Mouse (Mus musculus) neural tube, embryonic 13.5 days (tissue): ENCODE measurements around the gene Smg9. TPM values are rescaled to one million over a fixed set of nuclear protein-coding genes. Genes with fewer than 3 reads are reported as not detected.
A peak's percentile ranks its signal among the peaks of the same experiment; 100 is the strongest.

Experiments
- ATAC-seq: fragments of 200-750 bp; cut with Nextera tagmentation; 2 replicates; pipeline ENCODE4 v1.8.0; 2017; ENCODE audit warnings: low read depth, mild to moderate bottlenecking, moderate TSS enrichment, moderate library complexity
- H3K27ac ChIP-seq: fragments of 300-500 bp; sonication (generic); replicated peaks from 2 replicates; pipeline ENCODE4 v1.5.1; 2015; ENCODE audit warnings: moderate library complexity, mild to moderate bottlenecking, inconsistent platforms
- H3K27me3 ChIP-seq: fragments of 300-500 bp; sonication (generic); 2 replicates; pipeline ENCODE4 v1.6.1; 2015; ENCODE audit warnings: mild to moderate bottlenecking, inconsistent platforms
- H3K36me3 ChIP-seq: fragments of 300-500 bp; sonication (generic); 2 replicates; pipeline ENCODE4 v1.6.1; 2015; ENCODE audit warnings: mild to moderate bottlenecking, inconsistent platforms
- H3K4me1 ChIP-seq: fragments of 300-500 bp; sonication (generic); replicated peaks from 2 replicates; pipeline ENCODE4 v1.6.1; 2015; ENCODE audit warnings: inconsistent platforms
- H3K4me2 ChIP-seq: fragments of 300-500 bp; sonication (generic); 2 replicates; pipeline ENCODE4 v1.6.1; 2015; ENCODE audit warnings: inconsistent platforms, mild to moderate bottlenecking, moderate library complexity
- H3K4me3 ChIP-seq: fragments of 300-500 bp; sonication (generic); 2 replicates; pipeline ENCODE4 v1.5.1; 2015; ENCODE audit warnings: mild to moderate bottlenecking, inconsistent platforms
- H3K9ac ChIP-seq: fragments of 300-500 bp; sonication (generic); 2 replicates; pipeline ENCODE4 v1.6.1; 2015; ENCODE audit warnings: moderate library complexity, mild to moderate bottlenecking, inconsistent platforms
- H3K9me3 ChIP-seq: fragments of 300-500 bp; sonication (generic); 2 replicates; pipeline ENCODE4 v1.6.1; 2016; ENCODE audit warnings: inconsistent platforms
- whole genome bisulfite sequencing: fragments of 180-500 bp; shearing (Covaris S2); methylation state at CpG from one replicate; pipeline ENCODE4 v1.1.7; 2015; 5-methylcytosine and 5-hydroxymethylcytosine counted together
- polyA plus RNA-seq: library from polyadenylated mRNA; unstranded; fragments of >200 nt; fragmentation: Nextera tagmentation; extraction: Ambion mirVana; gene quantifications from 2 replicates; pipeline ENCODE4 v1.2.1, GENCODE M21; 2015

Gene Smg9
- polyA plus RNA-seq, 1 experiment from 2014 or later: 37.7 TPM

DNA sequence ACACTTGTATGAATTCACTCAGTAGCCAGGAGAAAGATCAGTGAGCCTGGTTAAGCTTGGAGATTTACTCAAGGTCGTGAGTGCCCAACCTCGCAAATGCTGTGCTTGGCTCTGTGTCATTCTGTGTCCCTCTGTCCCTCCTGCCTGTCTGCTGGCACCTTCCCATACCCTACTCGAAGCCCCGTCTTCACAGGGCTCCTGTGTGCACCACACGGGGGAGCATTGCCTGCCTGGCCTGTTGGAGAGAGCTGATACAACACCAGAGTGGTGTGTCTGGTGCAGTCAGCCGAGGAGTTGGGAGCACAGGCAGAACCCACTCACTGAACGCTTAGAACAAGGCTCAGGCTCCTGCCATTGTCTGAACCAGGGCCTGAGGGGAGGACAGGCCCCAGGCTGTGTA lies 22.2 kb downstream of the Smg9 start:
- H3K4me1 ChIP-seq: peaks cover 17% of the 10 kb centered on the region
- peaks cover 38% of the 10 kb centered on the region for H3K36me3 ChIP-seq
- H3K27me3 ChIP-seq: no peaks in the 10 kb centered on the region
- 79% methylated on average over 7 of the region's 7 CpGs for WGBS
- H3K4me3 ChIP-seq: no peak overlapping the region
- ATAC-seq: no peak
- no peaks in the 10 kb centered on the region for H3K9me3 ChIP-seq
- no peak overlapping the region for H3K4me2 ChIP-seq
- no peak overlapping the region for H3K9ac ChIP-seq
- no peak overlapping the region for H3K27ac ChIP-seq

DNA sequence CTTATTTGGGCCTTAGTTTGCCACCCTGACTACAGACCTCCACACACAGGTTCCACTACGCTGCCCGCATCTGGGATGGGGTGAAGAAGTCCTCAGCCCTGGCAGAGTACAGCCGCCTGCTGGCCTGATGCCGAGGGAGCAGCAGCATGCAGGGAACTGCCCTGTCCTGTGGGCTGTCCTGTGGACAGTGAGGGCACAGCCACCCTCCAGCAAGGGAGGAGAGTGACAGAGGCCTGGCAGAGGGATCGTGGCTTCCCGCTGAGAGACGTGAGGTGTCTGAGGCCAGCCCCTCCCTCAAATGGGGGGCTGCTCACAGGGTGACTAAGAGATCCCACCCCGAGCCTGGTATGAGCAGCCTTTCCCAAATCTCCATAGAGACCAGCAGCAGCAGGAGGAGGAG lies 22.8 kb downstream of the Smg9 start:
- 0 out of 2 replicates have a peak, but pooled peaks have one; percentile 24 for ATAC-seq
- H3K9me3 ChIP-seq: no peaks in the 10 kb centered on the region
- no peaks in the 10 kb centered on the region for H3K27me3 ChIP-seq
- no peak overlapping the region for H3K9ac ChIP-seq
- peaks cover 33% of the 10 kb centered on the region for H3K36me3 ChIP-seq
- no peak overlapping the region for H3K27ac ChIP-seq
- no peak overlapping the region for H3K4me3 ChIP-seq
- H3K4me1 ChIP-seq: peaks cover 17% of the 10 kb centered on the region
- H3K4me2 ChIP-seq: no peak overlapping the region
- 75% methylated on average over 8 of the region's 8 CpGs for WGBS

DNA sequence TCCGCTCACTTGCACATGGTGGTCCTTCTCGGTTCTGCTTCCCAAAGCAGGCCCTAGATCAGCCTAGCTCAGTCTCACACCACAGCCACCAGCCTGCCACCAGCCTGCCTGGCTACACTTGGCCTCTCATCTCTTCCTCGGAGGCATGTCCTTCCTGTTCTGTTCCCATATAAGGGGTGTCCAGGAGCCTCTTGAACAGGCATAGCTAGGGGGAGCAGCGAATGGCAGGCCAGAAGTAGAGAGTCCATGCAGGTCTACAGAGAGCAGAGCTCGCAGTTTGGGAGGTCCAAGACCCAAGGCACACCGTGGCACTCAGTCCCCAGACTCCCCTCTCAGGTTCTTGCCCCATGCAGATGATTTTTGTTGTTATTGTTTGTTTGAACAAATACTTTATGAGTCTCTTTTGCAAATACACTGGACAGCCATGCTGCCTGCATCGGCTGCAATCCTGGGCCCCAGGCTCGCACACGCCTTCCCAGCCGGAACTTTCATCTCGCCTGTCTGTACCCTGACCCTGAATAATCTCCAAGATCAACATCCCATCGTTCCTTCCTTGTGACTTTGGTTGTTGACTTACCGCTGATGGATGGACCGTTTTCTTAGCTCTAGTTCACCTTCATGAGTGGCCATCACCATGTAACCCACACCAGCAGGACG lies 23.8 kb downstream of the Smg9 start:
- Histone ChIP-seq H3K36me3 (peaks cover 33% of the 10 kb centered on the region), H3K9ac (no peak overlapping the region), H3K4me1 (peaks cover 17% of the 10 kb centered on the region), H3K27me3 (no peaks in the 10 kb centered on the region), H3K27ac (no peak overlapping the region), H3K4me2 (no peak overlapping the region), H3K9me3 (no peaks in the 10 kb centered on the region), H3K4me3 (no peak overlapping the region)
- WGBS: 92% methylated on average over 15 of the region's 15 CpGs
- ATAC-seq: no peak

DNA sequence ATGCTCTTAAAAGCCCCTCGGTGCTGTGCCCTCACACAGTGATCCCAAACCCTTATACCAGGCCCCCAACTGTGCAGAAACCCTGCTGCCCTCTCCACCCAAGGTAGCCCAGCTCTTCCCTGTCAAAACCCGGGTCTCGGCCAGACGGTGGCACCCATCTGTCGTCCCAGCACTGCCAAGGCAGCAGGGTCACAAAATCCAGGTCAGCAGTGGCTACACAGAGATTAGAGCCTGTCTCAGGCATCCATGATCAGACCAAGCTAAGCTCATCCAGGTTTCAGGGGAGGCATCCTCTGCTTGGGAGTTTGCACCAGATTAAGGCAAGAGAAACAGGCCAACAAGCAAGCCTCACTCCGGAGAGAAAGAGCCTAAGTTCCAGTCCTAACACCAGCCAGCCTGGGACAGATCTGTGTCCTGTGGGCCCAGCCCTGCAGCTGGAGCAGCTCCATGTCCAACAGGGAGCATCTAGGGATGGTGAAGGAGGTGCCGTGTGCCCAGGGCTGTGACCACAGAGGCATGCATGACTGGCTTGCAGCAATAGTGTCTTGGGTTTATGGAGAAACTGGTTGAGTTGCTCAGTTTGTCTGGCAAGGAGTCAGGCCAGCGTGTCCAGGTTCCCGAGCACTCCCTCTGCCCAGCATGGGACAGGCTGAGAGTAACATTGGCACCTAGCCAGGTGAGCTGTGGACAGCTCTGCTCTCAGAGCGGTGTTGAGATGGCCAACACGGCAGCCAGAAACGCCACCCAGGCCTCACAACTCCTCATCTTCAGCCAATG lies 24.7 kb downstream of the Smg9 start:
- Histone ChIP-seq H3K36me3 (peaks cover 33% of the 10 kb centered on the region), H3K27ac (no peak overlapping the region), H3K27me3 (no peaks in the 10 kb centered on the region), H3K4me1 (peaks cover 14% of the 10 kb centered on the region), H3K4me3 (no peak overlapping the region), H3K9me3 (no peaks in the 10 kb centered on the region), H3K9ac (no peak overlapping the region), H3K4me2 (no peak overlapping the region)
- ATAC-seq: no peak
- WGBS: 84% methylated on average over 12 of the region's 12 CpGs

DNA sequence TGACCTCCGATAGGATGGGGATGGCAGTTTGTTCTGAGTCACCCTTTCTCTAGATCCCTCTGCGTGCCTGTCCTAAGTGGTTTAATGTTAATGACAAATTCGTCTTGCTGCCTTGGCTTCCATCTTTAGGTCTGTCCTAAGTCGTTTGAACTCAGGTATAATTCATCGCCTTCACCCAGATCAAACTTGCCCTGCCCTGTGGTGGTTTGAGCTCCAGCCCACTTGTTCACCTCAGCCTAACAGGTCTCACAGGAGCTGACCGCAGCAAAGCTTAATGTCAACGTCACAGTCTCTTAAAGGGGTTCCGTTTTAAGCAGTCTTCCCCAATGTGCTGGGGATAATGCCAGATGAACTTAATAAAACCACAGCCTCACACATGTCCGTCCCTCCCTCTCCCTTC lies 26.5 kb downstream of the Smg9 start:
- ATAC-seq: no peak
- H3K27ac ChIP-seq: no peak overlapping the region
- H3K4me2 ChIP-seq: no peak overlapping the region
- no peaks in the 10 kb centered on the region for H3K9me3 ChIP-seq
- 86% methylated on average over 9 of the region's 9 CpGs for WGBS
- no peak overlapping the region for H3K4me3 ChIP-seq
- H3K4me1 ChIP-seq: 0 out of 2 replicates have a peak, but pooled peaks cover 6% of the 10 kb centered on the region
- no peaks in the 10 kb centered on the region for H3K27me3 ChIP-seq
- peaks cover 26% of the 10 kb centered on the region for H3K36me3 ChIP-seq
- no peak overlapping the region for H3K9ac ChIP-seq

DNA sequence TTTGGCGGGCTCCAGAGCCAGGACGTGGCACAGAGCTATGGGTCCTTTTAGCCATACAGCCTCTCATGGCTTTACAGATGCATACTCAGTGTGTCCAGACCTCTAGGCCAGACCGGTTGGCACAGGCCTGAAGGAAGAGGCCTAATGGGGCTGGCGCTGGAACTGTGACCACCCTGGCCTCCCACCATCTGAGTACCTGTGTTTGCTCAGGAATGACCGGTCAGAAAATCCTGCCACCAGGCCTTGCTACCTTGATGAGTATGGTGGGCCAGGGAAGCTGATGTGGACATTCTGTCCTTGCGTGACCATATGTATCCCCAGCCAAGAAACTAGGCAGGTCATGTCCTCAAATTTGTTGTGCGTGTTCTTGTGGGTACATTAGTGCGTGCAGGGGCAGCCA lies 27.7 kb downstream of the Smg9 start:
- Histone ChIP-seq H3K4me2 (no peak overlapping the region), H3K36me3 (peaks cover 13% of the 10 kb centered on the region), H3K27ac (no peak overlapping the region), H3K4me1 (0 out of 2 replicates have a peak, but pooled peaks cover 3% of the 10 kb centered on the region), H3K4me3 (no peak overlapping the region), H3K27me3 (no peaks in the 10 kb centered on the region), H3K9ac (no peak overlapping the region), H3K9me3 (no peaks in the 10 kb centered on the region)
- no peak for ATAC-seq
- 95% methylated on average over 8 of the region's 8 CpGs for WGBS

DNA sequence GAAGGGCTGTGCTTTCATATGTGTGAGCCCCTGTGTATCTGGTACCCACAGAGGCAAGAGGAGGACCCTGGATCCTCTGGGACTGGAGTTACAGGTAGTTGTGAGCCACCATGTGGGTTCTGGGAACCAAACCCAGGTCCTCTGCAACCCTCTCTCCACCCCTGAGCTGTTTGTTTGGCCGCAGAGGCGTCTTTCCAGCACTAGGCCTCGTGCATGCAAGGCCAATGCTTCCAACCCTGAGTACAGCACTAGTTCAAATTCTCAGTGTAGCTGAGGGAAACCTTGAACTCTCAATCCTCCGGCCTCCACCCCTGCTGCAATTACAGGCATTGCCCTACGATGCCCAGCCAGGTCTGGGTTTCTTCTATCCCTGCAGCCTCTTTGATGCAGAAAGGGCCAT lies 29.3 kb downstream of the Smg9 start:
- H3K4me3 ChIP-seq: no peak overlapping the region
- no peak overlapping the region for H3K9ac ChIP-seq
- H3K4me2 ChIP-seq: no peak overlapping the region
- no peak for ATAC-seq
- H3K27ac ChIP-seq: no peak overlapping the region
- H3K9me3 ChIP-seq: 0 out of 2 replicates have a peak, but pooled peaks cover 11% of the 10 kb centered on the region
- no peaks in the 10 kb centered on the region; the same call in 1 of the 2 replicates for H3K36me3 ChIP-seq
- H3K27me3 ChIP-seq: peaks cover 10% of the 10 kb centered on the region; the same call in 1 of the 2 replicates
- H3K4me1 ChIP-seq: no peaks in the 10 kb centered on the region
- WGBS: 85% methylated on average over 5 of the region's 5 CpGs

DNA sequence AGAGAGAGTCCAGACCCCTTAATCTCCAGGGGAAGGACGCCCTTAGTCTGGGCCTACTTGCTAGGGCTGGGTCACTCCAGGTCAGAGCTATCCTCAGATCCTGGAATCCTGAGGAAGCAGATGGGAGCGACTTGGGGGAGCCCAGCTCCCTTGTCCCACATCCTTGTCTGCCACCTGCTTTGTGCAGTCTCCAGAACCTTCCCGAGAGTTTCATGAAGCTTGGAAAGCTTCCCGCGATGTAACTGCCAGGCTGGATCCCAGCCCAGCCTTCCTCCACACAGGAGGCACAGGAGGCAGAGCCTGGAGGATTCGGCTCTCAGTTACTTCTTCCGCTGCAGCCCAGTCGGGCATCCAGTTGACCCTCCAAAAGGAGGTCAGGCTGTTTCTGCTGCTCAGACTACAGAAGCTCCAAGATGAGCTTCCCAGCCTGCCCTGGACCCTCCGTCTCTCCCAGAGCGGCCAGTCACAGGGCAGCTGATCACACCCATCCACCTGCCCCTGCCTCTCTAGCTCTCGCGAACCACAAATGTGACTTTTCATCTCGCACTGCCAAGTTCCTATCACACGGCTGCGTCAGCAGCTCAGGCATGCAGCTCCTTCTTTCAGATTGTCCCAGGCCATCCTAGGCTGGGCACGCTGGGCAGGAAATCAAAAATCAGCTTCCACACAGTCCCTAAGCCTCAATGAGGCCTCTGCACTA lies 30.1 kb downstream of the Smg9 start:
- no peak overlapping the region for H3K4me2 ChIP-seq
- H3K27ac ChIP-seq: 0 out of 2 replicates have a peak overlapping the region, but pooled peaks have one; percentile 13
- WGBS: 71% methylated on average over 16 of the region's 16 CpGs
- no peaks in the 10 kb centered on the region for H3K36me3 ChIP-seq
- H3K4me1 ChIP-seq: no peaks in the 10 kb centered on the region
- 0 out of 2 replicates have a peak, but pooled peaks cover 11% of the 10 kb centered on the region for H3K9me3 ChIP-seq
- 0 out of 2 replicates have a peak, but pooled peaks have one; percentile 26 for ATAC-seq
- H3K27me3 ChIP-seq: peaks cover 10% of the 10 kb centered on the region; the same call in 1 of the 2 replicates
- no peak overlapping the region for H3K4me3 ChIP-seq
- H3K9ac ChIP-seq: no peak overlapping the region

DNA sequence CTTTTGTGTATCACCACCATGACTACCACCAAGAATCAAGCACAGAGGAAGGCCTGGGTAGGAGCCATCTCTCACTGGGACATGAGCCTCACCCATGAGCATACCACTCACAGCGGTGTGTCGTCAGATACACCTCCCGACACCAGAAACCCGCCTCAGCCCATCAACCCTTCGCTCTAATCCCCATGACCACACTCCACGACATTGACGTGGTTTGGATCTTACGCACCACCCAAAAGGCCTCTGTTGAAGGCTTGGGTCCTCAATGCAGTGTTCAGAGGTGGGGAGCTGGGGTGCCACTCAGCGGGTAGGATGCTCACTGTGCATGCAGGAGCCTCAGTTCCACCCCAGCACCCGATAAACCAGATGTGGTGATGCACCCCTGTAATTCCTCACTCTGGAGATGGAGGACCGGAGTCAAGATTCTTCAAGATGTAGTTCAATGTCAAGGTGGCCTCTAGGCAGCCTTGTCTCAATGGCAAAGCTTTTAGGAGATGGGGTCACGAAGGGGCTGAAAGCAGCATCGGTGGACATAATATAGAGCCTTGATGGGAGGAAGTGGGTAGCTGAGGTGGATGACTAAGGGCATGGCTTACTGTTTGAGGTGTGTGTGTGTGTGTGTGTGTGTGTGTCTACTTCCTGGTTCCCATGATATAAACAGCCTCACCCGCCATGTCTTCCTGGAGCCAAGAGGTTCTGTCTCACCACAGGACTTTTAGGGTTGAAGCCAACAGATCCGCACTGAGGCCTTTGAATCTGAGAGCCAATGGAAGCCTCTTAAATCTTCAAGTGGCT lies 31.3 kb downstream of the Smg9 start:
- no peak for ATAC-seq
- Histone ChIP-seq H3K9ac (no peak overlapping the region), H3K4me2 (no peak overlapping the region), H3K27me3 (peaks cover 10% of the 10 kb centered on the region; the same call in 1 of the 2 replicates), H3K4me1 (no peaks in the 10 kb centered on the region), H3K36me3 (no peaks in the 10 kb centered on the region), H3K27ac (no peak overlapping the region), H3K4me3 (no peak overlapping the region), H3K9me3 (0 out of 2 replicates have a peak, but pooled peaks cover 11% of the 10 kb centered on the region)
- 96% methylated on average over 15 of the region's 15 CpGs for WGBS

DNA sequence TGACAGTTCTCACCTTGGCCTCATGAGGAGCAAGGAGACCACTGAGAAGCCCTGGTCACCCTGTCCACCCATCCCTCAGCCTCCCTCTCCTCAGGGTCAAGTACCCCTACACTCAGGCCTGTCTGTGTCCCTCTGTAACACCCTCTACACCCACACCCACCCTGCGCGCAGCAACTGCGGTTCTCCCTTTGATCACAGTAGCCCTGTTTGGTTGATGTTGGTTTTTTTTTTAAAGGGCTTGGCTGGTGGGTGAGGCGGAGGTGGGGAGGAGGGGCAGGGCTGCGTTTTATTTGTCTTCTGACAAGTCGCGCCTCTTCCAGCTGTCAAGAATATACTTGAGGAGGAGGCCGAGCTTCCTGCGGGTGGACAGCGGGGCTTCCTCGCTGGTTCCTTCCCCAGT lies 32.3 kb downstream of the Smg9 start:
- 57% methylated on average over 11 of the region's 11 CpGs for WGBS

DNA sequence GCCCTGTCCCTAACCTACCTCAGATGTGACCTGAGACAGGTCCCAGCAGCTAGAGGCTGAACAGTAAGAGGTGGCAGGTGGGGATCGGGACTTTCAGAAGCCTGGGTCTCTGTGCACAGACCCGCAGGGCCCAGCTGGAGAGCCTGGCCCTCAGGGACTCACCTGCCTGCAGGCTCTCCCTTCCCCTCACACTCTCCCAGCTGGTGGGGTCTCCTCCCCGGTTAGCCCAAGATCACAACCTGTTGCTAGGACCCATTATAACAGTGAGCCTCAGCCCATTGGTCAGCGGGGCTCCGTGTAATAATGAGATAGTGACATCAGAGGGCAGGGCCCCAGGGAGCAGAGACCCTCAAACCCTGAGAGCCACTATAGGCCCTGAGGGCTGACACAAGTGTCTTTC lies 35.9 kb downstream of the Smg9 start:
- no peak overlapping the region for H3K4me2 ChIP-seq
- H3K4me1 ChIP-seq: no peaks in the 10 kb centered on the region
- H3K27me3 ChIP-seq: peaks cover 10% of the 10 kb centered on the region
- H3K9ac ChIP-seq: no peak overlapping the region
- H3K4me3 ChIP-seq: no peak overlapping the region
- ATAC-seq: no peak
- H3K9me3 ChIP-seq: 0 out of 2 replicates have a peak, but pooled peaks cover 11% of the 10 kb centered on the region
- H3K27ac ChIP-seq: no peak overlapping the region
- H3K36me3 ChIP-seq: no peaks in the 10 kb centered on the region
- 70% methylated on average over 5 of the region's 5 CpGs for WGBS

More for the DNA sequence above, 32.3 kb downstream of the Smg9 start:
- no peak for ATAC-seq
- Histone ChIP-seq H3K9me3 (0 out of 2 replicates have a peak, but pooled peaks cover 11% of the 10 kb centered on the region), H3K36me3 (no peaks in the 10 kb centered on the region), H3K4me1 (no peaks in the 10 kb centered on the region), H3K27ac (no peak overlapping the region), H3K4me2 (no peak overlapping the region), H3K9ac (no peak overlapping the region), H3K4me3 (no peak overlapping the region), H3K27me3 (peaks cover 10% of the 10 kb centered on the region; the same call in 1 of the 2 replicates)
